Mouse (Mus musculus) mouse embryonic stem cell (cell line): ENCODE measurements around the gene Utrn.

Source experiments
- in situ Hi-C, 2 experiments: fragments of 300-500 bp; cut with MboI; formaldehyde crosslinking; loops; 1 replicate in 1 of 2; 3 replicates in 1 of 2; pipeline ENCODE4 v1.14.3; 2019 to 2020; ENCODE audit warnings: low sequenced_read_pairs in 2 of 2, low pct_unique_long_range_greater_than_20kb in 1 of 2, mixed read lengths in 1 of 2; ENCODE audit not compliant: unreplicated experiment in 1 of 2

Gene Utrn

DNA sequence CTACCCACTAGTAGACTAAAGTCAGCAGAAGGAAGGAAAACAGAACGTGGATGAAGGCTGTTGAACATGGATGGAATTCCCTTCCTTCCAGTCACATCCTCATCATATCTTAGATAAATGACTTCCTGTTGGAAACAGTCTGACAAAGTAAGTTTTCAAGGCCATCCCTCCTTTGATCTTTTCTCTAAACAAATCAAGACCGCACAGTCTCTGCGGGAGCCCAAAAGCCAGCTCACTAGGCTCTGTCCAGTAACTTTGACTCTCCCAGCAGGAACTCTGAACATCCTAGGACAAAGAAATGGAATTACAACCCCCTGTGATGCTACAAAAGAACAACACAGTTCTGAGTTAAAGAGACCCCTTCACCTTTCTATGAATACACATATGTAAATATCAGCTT is 106.5 kb downstream of the Utrn start:
- in situ Hi-C loops = no loop called here

DNA sequence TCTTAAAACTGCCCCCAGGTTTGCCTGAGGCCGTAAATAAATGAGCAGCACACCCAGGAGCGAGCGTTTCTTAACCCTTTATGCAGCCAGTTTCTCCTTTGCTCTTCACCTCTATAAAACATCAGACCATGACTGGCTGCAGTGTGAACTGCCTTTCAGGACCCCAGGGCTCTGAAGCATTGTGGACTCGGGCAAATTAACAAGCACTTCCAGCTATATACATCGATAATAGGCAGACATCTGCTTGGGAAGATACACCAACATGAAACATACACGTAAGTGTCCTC is 110.5 kb downstream of the Utrn start:
- in situ Hi-C loops = no loop called here

DNA sequence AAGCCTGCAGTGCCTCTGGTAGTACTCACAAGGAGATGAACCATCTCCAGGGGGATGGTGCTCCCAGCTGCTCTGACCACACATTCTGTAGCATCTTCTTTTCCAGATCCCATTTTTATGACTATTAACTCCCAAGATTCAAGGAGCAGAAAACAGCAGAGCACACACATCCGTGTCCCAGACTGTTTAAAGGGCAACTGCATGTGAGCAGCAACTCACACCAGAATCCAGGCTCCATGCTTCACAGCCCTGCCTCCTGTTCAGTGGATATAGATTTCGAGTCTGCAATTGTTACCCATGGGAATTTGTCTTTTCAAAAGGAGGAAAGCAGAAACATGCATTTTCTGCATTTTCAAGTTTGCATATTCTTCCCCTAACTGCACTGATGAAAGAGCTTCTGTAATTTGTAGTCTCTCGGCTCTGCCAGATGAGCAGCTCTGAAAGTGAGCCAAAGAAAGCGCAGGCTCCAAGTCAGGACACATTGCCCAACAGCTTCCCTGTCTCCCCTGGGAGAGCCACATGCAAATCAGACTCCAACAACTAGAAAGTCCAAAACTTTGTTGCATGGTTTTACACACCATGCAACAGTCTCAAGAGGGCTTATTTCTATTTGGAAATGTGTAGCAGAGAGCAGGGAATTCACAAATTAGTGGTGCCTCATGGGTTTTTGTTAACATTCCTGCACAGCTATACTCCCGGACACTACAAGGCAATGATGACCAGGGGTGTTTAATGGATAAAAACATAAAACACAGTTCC is 111.0 kb downstream of the Utrn start:
- in situ Hi-C loops = no loop called here

DNA sequence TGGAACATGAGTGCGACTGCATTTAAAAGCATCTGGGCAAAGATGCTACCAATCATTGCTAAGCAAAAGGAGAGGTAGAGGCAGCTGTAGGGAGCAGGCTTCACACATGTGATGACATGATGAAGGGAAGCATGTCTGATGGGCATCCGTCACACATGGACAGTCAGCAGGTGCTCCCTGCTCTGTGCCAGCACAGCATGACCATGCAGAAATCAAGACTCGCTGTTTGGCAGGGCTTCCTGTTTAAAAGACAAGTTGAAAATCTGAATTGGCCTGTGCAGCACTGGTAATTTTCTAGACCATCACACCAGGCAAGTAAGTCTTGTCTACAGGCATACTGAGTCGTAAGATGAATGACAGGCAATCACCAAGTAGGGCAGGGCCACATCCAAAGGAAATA is 112.5 kb downstream of the Utrn start:
- in situ Hi-C loops = no loop called here

DNA sequence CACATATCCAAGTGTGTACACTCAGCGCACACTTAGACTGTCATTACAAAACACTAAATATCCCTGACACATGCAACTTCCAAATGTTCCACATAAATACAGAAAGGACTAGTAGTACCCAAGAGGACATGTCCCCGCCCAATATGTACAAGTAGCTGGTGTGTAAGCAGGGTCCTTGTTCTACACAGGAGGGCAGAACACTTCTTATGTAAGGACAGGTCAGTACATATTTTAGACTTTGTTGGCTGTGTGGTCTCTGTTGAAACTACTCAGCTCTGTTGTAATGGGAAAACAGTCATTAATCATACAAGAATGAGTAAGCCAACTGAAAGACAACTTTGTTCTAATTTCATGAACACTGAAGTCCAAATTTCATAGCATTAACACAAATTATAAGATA is 114.3 kb downstream of the Utrn start:
- in situ Hi-C loops = no loop called here

DNA sequence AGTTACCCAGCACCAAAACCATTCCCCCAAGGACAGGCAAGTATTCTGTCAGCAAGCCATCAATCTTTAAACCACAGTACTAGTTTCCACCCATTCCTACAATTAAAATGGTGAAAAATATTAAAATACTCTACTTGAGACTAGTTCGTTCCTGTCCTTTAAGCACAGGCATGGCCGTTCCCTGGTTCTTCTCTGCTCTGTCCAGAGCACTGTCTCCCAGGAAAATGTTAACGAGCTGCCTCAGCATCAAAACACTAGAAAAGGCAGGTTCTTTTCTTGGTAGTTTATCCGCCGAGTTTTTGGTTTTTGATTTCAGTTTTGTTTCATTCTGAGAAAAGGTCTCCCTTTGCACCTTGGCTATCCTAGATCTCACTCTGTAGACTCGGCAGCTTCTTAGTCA is 115.0 kb downstream of the Utrn start:
- in situ Hi-C loops = no loop called here

DNA sequence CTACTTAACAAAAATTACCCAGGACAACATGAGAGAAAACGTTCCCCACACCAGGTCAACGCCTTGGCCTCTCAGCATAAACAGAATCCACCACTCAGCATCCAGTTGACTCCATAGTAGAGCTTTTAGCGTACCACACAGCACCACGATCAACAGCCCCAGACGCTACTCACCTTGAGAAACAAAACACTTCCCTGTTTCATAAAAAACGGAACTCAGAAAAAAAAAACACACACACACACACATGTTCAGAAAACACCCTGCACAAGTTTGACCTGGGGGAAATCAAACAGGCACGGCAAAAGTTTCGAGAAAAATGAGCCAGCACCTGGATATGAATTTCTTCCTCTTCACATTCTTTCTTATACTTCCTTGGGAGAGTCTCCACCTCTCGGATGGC is 125.4 kb downstream of the Utrn start:
- in situ Hi-C loops = no loop called here

DNA sequence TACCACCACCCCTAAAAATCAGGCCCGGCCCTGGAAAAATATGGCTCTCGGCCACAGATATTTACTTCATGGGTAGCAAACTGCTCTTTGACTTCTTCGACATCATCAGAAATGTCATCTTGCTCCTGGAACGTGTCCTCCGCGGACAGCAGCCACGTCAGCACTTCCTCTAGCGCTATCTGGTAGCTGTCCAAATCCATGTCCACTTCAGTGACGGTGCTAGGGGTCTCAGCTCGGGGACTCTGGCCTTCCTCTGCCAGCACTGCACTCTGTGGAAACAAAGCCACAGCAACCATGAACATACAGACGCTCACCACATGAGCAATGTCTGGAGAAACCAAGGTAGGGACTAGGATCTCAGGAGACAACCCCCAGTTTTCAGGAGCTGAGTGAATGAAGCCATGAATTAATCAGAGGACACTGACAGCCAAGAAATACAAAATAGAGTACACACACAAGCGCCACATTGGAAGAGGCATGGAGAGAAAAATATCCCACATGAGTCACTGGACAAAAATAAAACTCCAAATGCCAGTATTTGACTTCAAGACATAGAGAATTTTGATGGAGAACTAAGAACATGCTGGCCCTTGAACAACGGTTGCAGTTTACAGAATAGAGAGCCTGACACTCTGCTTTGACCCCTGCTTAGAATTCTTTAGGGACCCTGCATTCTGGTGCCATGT is 129.7 kb downstream of the Utrn start:
- in situ Hi-C loops = no loop called here

DNA sequence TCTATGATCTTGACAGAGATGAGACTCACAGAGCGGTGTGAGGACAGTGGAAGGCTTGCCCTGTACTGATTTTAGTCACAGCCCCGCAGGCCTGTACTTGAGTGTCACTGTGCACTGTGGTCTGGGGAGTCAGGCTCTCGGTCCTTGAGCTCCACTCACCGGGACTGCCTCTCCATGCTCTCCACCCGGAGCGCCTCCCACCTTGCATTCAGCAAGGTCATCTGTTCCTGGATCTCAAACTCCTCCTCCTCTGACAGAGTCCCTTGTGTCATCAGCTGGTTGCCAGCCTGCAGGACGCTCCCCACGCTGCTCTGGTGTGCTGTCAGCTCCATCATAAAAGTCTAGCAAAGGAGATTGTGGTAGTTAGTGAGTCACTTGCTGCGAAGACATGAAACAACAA is 131.2 kb downstream of the Utrn start:
- in situ Hi-C loops = no loop called here

DNA sequence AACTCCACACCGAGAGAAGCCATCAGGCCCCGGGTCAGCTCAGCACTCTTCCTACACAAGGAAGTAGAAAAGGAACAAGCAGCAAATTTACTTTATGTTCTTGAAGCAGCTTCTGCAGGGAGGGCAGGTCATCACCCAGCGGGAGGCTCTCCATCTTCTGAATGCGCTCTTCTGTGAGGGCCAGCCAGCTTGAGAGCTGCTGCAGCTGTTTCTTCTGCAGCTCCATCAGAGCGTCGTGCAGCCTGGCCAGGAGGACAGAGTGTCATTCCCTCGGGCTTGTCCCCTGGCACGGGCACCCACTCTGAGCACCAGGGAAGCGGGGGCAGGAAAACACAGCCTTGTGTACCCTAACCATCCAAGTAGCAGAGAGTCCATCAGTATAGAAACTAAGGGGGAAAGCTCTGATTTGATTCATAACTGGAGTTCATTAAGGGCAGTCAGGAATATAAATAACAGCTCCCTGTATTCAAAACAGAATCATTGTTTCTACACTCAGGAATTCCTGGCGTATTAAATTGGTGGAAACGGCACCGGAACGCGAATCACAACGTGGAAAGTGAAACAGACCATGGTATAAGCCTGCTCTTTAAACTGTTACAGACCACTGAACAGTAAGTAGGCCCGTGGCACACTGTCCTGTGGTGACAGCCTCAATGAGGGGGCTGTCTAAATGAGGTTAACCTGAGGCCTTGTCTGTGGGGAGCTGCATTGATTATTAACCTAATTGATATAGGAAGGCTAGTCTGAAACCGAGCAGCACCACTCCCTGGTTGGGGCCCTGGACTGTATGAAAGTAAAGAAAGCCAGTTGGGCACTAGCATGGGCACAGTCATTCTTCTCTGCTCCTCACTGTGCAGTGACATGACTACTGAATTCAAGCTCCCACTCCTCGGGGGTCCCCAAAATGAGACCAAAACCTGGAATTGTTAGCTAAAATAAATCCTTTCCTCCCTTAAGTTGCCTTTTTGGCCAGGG is 132.0 kb downstream of the Utrn start:
- in situ Hi-C loops = no loop called here

DNA sequence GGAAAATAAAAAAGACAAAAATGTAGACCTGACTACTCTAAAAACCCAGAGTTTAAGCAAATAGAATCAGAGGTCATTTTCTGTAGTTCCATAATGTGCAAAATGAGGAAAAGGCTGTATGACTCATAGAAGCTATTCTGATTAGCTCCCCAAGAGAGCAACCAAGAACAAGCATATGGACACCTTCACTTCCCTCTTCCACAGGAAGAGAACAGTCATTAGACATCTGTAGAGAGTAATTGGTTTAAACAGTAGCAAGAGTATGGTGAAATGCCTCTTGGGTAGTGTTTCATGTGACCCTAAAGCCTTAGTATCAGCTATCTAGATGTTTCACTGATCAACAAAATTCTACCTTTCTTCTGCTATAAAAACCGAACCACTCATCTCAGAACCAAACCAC is 133.5 kb downstream of the Utrn start:
- in situ Hi-C loops = no loop called here

DNA sequence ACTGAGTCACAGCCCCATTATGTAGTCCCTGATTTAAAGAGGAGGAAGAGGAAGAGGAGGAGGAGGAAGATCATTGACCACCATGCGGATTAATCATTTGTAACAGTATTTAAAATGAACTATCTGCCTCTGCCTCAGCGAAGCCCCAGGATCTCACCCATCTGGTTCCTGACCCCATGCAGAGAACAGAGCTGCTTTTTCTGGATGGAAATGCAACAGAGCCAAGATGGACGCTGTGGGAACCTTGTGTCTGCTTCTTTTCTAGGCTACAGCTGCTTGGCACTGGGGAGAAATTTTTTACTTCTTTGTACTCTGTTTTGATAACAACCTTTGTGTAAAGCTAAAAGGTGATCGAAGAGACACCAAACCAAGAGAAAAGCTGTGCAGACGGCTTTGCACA is 137.7 kb downstream of the Utrn start:
- in situ Hi-C loops = no loop called here

DNA sequence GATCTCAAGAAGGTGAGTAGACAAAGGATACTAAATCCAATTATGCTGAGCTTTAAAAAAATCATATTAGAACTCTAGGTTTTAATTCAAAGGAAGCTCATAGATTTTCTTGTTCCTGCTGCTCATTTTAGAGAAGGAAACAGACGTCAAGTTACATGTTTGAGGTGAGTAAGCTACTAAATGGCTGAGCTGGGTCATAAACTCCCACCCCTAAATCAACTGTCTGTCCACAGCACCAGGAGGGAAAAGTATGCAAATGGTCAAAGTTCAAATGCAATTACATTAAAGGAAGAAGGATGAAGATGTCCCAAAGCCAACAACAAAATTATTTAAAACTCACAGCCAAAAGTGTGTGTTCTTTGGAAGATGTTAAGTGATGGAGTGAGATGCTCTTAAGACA is 139.5 kb downstream of the Utrn start:
- in situ Hi-C loops = no loop called here

DNA sequence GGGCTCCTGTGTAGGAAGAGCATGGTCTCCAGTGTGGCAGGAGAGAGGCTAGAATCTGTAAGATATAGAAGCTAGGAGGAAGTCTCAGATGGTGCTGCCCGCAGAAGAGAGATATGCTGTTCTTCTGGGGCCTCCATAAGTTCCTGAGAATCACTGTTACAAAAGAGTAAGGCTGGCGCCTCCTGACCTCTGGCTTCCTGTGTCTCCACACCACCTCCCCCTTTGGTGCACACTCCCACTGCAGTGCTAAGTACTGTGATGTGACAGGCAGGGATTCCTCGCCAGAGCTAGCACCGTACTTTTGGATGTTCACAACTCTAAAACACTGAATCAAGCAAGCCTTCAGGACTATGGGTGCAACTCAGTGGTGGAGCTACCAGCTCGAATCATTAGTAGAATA is 140.1 kb downstream of the Utrn start:
- in situ Hi-C loops = no loop called here

DNA sequence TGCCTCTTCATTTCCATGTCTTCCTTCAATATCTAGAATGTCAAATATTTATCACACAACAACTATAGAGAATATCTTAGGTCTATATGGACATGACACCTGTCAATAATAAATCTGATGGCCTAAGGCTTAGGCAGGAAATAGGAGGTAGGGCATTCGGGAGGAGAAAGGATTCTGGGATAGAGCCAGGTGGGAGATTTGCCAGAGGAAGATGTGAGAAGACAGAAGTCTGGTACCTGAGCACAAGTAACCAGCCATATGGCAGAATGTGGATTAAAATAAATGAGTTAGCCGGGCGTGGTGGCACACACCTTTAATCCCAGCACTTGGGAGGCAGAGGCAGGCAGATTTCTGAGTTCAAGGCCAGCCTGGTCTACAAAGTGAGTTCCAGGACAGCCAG is 141.3 kb downstream of the Utrn start:
- in situ Hi-C loops = no loop called here

DNA sequence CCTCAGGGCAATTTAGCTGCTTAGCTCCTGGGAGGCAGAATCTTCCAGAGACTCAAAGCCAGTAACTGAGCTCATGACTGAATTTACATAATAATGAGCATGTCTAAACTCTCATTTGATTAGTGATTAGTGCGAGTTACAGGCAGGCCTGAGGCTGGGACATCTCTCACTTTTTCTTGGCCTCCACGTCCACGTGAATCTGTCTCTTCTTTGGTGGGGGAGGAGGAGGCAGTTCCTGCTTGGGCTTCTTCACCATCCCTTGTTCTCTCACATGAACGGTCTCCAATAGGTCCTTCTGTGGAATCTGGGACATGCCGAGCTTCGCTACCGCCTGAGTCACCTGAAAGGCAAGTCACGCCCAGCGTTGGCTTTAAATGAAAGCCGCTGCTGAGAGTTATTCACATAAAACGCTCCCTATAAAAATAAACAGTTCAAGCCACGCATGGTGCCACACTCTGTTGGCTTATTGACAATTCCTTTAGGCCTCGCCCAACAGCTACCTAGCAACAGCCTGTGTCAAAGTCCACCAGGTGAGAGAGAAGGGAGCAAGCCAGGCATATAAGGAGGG is 143.0 kb downstream of the Utrn start:
- in situ Hi-C loops = no loop called here

DNA sequence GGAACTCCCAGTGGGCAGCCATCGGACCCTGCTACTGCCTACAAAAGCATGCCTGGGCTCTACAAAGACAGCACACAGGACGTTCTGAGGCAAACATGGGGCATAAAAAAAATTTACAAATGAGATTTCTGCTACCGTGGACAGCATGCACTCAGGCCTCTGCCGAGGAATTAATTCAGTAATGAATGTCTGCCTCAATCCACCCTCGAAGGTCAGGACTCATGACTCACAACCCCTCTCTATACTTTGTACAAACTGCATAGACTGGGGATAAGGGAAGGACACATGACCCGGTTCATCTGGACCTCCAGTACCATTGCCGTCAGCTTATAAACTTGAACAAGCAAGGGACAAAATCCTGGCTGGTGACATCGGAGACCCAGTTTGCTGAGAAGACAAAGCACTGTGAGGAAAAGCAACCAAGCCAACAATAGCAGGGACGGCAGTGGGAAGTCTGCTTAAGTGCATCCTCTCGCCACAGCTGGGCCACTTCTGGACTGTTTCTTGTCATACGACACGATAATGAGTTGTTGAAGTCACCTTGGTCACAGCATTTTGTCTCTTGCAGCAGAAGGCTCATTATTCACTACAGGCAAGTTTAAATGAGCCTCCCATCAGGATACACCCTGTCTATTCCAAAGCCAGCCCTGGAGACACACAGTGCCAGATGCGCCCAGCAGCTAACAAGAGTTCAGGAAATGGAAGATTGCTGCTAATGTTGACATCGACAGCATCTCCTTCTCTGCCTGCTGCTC is 144.7 kb downstream of the Utrn start:
- in situ Hi-C loops = no loop called here

DNA sequence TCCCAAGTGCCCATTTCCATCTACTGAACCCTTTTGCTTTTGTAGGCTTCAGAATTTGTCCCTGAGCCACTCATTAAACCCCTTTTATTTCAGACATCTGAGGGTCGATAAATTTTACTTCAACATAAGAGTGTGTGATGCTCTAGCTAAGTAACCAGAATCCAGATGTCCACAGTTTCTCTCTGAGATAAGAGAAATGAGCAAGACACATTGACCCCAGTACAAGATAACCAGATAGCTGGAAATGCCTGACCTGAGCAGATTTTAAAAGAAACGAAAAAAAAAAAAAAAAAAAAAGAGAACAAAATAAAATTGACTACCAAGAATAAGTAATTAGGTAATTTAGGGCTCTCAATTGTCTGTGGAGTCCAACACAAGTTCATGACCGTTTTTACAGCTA is 145.9 kb downstream of the Utrn start:
- in situ Hi-C loops = no loop called here

DNA sequence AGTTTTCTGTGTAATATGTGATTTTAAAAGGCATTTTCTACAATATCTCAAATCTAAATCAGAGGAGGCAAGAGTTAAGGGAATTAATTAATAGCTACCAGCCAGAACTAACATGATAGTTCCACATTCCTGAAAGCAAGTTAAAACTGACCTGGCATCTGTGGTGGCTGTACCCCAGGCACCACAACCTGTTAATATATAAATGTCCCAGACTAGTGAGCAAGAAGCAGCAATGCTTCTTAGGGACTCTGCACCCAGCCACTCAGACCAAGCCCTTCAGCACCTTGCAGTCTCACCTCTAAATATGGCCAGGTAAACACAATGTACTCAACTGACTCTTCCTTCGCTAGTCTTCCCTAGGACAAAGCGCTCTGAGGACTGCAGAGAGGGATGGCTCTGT is 147.1 kb downstream of the Utrn start:
- in situ Hi-C loops = no loop called here
